Mouse (Mus musculus) ES-Bruce4 (cell line): ENCODE results near the gene Uba52. TPM values are rescaled to one million over a fixed set of nuclear protein-coding genes. Genes with fewer than 3 reads are reported as not detected.

Source experiments
- H3K27ac ChIP-seq: 2 replicates; pipeline ENCODE4 v1.5.1; 2012; ENCODE audit warnings: low read length, inconsistent platforms; ENCODE audit not compliant: insufficient read depth
- H3K27me3 ChIP-seq: 2 replicates; pipeline ENCODE4 v1.6.1; 2012; ENCODE audit warnings: mild to moderate bottlenecking, low read length, inconsistent platforms; ENCODE audit not compliant: control insufficient read depth, poor library complexity, insufficient read depth, severe bottlenecking
- H3K36me3 ChIP-seq: 2 replicates; pipeline ENCODE4 v1.6.1; 2012; ENCODE audit warnings: inconsistent platforms, mild to moderate bottlenecking, low read length, moderate library complexity; ENCODE audit not compliant: control insufficient read depth, poor library complexity, insufficient read depth, severe bottlenecking
- H3K4me1 ChIP-seq: one replicate; pipeline ENCODE4 v1.8.1; 2011; ENCODE audit warnings: low read length; ENCODE audit not compliant: control insufficient read depth, insufficient read depth
- H3K4me3 ChIP-seq: 2 replicates; pipeline ENCODE4 v1.5.1; 2011; ENCODE audit warnings: low read depth, mild to moderate bottlenecking, low read length
- H3K9ac ChIP-seq: 2 replicates; pipeline ENCODE4 v1.6.1; 2012; ENCODE audit warnings: low read depth, mild to moderate bottlenecking, inconsistent platforms; ENCODE audit not compliant: poor library complexity, severe bottlenecking
- H3K9me3 ChIP-seq: replicated peaks from 2 replicates; pipeline ENCODE4 v1.6.1; 2012; ENCODE audit warnings: mild to moderate bottlenecking, low read length, inconsistent platforms; ENCODE audit not compliant: control insufficient read depth, poor library complexity, insufficient read depth, severe bottlenecking
- CTCF ChIP-seq: IDR thresholded peaks from one replicate; pipeline ENCODE4 v1.8.1; 2011; ENCODE audit warnings: low read depth, low read length
- EP300 ChIP-seq: IDR thresholded peaks from 2 replicates; pipeline ENCODE4 v1.6.1; 2011; ENCODE audit warnings: low read depth, low read length; ENCODE audit not compliant: insufficient read depth
- POLR2A ChIP-seq: IDR thresholded peaks from one replicate; pipeline ENCODE4 v1.8.1; 2011; ENCODE audit warnings: low read length; ENCODE audit not compliant: insufficient read depth
- polyA plus RNA-seq: library from polyadenylated mRNA; stranded (reverse); fragments of >200 nt; gene quantifications from 2 replicates; pipeline ENCODE4 v1.2.4, GENCODE M21; 2011; ENCODE audit warnings: low read depth; ENCODE audit not compliant: missing spikeins, insufficient read depth, insufficient read length

Gene Uba52
- polyA plus RNA-seq = 1,157 and 1,272 TPM in 2 replicates

DNA sequence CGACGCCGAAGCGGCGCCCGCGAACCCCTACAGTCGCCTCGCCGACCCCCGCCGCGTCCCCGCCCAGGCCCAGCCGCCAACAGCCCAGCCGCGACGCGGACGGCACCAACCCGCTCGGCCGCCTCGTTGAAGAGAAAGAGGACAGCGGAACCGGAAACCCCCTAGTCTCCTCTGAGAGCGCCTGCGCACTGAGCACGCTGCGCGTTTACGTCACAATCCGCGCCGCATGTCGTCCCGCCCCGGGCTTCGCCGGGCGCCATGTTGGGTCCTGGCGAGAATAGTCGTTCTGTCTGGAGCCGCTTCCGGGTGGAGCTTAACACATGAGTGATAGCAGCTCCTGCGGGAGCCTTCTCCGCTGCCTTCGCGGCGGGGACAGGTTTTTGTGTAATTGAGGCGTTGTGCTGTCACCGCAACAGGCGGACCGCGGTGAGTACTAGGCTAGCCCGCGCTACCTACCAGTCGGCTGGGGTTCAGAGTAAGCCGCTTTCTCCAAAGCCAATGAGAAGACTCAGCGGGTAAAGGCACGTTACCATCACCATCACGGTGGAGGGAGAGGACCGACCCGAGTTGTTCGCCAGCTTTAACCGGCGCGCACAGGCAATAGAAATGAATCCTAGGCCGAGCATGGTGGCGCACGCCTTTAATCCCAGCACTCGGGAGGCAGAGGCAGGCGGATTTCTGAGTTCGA lies at the start of gene Uba52:
Gene Uba52 (minus strand): TSS at position 574 of the 688 bp plus-strand sequence.
- Histone ChIP-seq H3K4me1 (no peaks in the 10 kb centered on the region), H3K9ac (peak within 1 kb of the TSS; percentile 97), H3K9me3 (no peaks in the 10 kb centered on the region), H3K27ac (peak within 1 kb of the TSS; percentile 77), H3K4me3 (peak within 1 kb of the TSS; percentile 96), H3K27me3 (no peaks in the 10 kb centered on the region), H3K36me3 (peaks cover 48% of the 10 kb centered on the region)
- no peak for TF ChIP-seq EP300
- TF ChIP-seq POLR2A = peak; percentile 83
- no peak for TF ChIP-seq CTCF

DNA sequence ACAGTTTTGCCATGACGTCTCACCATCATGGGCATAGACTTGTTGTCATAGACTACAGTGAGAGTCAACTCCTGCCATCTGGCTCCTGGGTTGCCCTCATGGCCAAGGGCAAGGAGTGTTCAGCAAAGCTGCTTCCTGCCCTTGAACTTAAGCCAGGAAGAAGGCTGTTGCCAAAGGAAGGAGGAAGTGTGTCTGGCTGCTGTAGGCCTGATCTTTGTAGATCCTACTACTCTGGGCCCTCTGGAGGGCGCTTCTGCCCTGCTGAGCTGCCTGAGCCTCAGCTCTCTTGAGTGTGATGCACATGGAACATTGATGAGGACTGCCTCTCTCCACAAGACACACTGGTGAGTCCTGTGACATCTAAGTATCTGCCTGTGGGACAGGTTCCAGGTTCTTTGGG lies 49.5 kb upstream of the Uba52 start:
- Histone ChIP-seq H3K9ac (no peak overlapping the region), H3K4me1 (no peaks in the 10 kb centered on the region), H3K27me3 (no peaks in the 10 kb centered on the region), H3K4me3 (no peak overlapping the region), H3K27ac (no peak overlapping the region), H3K9me3 (no peaks in the 10 kb centered on the region), H3K36me3 (no peaks in the 10 kb centered on the region)
- TF ChIP-seq POLR2A (no peak), CTCF (peak; percentile 52)

DNA sequence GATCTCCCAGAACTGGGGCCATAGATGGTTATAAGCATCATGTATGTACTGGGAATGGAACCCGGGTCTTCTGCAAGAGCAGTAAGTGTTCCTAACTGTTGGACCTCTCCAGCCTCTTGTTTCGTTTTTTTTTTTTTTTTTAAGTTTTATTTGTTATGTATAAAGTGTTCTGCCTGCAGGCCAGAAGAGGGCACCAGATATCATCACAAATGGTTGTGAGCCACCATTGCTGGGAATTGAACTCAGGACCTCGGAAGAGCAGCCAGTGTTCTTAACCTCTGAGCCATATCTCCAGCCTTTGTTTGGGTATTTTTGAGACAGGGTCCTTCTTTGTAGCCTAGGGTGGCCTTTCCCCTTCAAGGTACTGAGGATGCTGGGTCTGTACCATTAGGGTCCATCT lies 48.4 kb upstream of the Uba52 start:
- TF ChIP-seq POLR2A (no peak), EP300 (no peak), CTCF (no peak)
- no peaks in the 10 kb centered on the region for H3K9me3 ChIP-seq
- no peak overlapping the region for H3K27ac ChIP-seq
- H3K27me3 ChIP-seq = no peaks in the 10 kb centered on the region
- no peak overlapping the region for H3K4me3 ChIP-seq
- no peaks in the 10 kb centered on the region for H3K36me3 ChIP-seq
- H3K9ac ChIP-seq = no peak overlapping the region
- H3K4me1 ChIP-seq = no peaks in the 10 kb centered on the region

DNA sequence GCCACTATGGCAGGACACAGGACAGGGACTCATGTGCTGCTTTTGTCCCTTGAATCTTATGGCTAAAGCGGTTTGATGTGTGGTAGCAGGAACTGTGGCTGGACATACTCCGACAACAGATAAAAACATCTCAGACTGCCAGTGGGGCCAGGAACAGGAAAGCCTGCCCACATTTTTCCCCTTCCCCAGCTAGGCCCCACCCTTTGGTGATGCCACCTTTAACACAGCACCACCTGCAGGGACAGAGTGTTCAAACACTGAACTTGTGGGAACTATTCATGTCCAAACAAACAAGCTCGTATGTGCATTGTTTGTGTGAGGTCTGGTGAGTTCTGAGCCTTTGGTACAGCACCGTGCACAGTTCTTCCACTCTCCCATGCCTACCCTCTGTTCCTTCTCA lies 47.7 kb upstream of the Uba52 start:
- Histone ChIP-seq H3K4me1 (no peaks in the 10 kb centered on the region), H3K9me3 (no peaks in the 10 kb centered on the region), H3K36me3 (no peaks in the 10 kb centered on the region), H3K27ac (no peak overlapping the region), H3K9ac (no peak overlapping the region), H3K27me3 (no peaks in the 10 kb centered on the region), H3K4me3 (no peak overlapping the region)
- TF ChIP-seq POLR2A = no peak
- no peak for TF ChIP-seq EP300
- no peak for TF ChIP-seq CTCF

DNA sequence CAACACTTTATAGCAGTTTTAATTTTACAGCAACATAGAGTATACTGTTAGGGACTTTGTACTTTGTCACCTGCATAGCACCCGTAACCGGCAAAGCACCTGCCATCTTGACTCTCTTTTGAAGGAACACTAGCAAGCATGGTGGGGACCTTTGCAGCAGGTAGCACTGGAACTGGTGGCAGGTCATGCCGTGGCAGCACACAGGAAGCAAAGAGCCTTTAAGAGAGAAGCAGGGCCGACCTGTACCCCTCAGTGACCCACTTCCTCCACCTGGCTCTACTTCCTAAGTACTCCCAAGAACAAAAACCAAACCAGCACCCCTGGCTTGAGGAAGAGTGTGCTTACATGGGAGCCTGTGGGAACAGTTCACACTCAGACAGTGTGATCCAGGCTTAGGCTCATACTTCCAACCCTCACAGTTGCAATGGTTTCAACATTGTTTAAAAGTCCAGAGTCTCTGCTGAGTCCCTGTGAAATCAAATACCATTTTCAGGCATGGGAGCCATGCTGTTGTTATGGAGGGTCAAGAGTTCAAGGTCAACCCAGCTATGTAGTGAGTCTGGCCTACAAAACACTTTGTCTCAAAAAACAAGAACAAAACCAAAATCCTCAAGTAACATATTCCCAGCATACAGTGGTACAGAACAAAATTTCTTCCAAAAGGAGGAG lies 44.6 kb upstream of the Uba52 start:
- Histone ChIP-seq H3K27ac (no peak overlapping the region), H3K4me1 (no peaks in the 10 kb centered on the region), H3K9me3 (no peaks in the 10 kb centered on the region), H3K9ac (no peak overlapping the region), H3K4me3 (no peak overlapping the region), H3K36me3 (no peaks in the 10 kb centered on the region), H3K27me3 (no peaks in the 10 kb centered on the region)
- TF ChIP-seq EP300 (no peak), POLR2A (no peak), CTCF (no peak)

DNA sequence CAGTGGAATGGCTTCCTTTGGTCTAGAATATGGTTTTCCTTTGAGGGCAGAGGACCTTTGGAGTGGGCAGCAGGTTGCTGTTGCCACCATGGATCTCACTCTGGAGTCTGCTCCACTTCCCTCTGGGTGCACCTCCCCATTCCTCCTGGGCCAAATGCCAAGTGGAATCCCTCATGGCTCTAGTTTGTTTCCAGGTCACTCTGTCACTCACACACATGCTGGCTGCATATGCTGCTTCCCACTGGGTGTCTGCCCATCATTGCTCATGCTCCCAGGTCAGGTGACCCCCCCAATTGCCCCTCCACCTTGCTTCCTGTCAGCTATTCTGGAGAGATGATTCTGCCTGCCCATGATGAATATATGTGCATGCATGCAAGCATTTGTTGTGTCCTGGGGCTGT lies 43.1 kb upstream of the Uba52 start:
- Histone ChIP-seq H3K27me3 (no peaks in the 10 kb centered on the region), H3K27ac (no peak overlapping the region), H3K36me3 (no peaks in the 10 kb centered on the region), H3K9me3 (no peaks in the 10 kb centered on the region), H3K4me1 (no peaks in the 10 kb centered on the region), H3K9ac (no peak overlapping the region), H3K4me3 (no peak overlapping the region)
- TF ChIP-seq POLR2A = no peak
- TF ChIP-seq CTCF = no peak
- no peak for TF ChIP-seq EP300
